Comparison of ENCODE assay signal across 21 mouse cellular contexts in the genomic region with DNA sequence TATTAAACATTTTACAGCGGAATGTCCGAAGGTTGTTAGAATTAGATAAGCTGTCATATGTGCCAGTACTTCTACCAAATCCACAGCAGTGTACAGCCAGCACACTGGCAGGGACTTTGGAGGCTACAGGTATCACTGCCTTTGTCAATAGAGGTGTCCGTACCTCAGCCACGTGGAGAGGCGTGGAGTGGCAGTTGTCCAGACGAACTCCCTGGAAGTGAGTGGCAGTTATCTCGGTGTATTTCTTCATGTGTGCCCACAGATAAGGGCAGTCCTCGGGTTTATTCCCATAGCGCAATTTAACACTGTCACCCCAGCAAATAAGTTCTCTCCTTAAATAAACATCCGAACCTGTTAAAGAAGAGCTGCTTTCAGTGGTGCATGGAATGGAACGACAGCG. TPM values are rescaled to one million over a fixed set of nuclear protein-coding genes. Genes with fewer than 3 reads are reported as not detected.
DNase-seq lines count a peak whose midpoint lies in the region; ATAC-seq and TF ChIP-seq lines count a peak whose summit lies in the region.
"Had no signal": no experiment of that assay in that cellular context is flagged by ENCODE, and none has a peak within 500 bp of the region (broad histone marks: within the 10 kb centered on the region; RNA-seq: fewer than 3 reads in every experiment).

No protein-coding gene starts in this region.

- H3K9me3 ChIP-seq in kidney, embryonic 14.5 days (ENCODE audit: control insufficient read depth, low read length) = no peaks in the 10 kb centered on the region
- H3K9me3 ChIP-seq: embryonic facial prominence, embryonic 13.5 days; forebrain, embryonic 12.5 days; G1E; hindbrain, embryonic 12.5 days had no signal

- peaks cover 40% of the 10 kb centered on the region; the same call in 1 of the 2 replicates for H3K36me3 ChIP-seq in kidney, embryonic 14.5 days (ENCODE audit: control insufficient read depth, insufficient read depth, low read length)
- H3K36me3 ChIP-seq in liver, adult 2 months (ENCODE audit: control insufficient read depth, insufficient read depth, low read length) = peaks cover 55% of the 10 kb centered on the region

- H3K4me1 ChIP-seq in kidney, embryonic 14.5 days (ENCODE audit: control insufficient read depth, insufficient read depth, low read length) = no peaks in the 10 kb centered on the region
- peaks cover 6% of the 10 kb centered on the region for H3K4me1 ChIP-seq in liver, adult 2 months (ENCODE audit: control insufficient read depth, insufficient read depth, low read length)
- H3K4me1 ChIP-seq: embryonic facial prominence, embryonic 13.5 days; forebrain, embryonic 12.5 days; hindbrain, embryonic 12.5 days had no signal

- H3K27ac ChIP-seq in kidney, embryonic 14.5 days (ENCODE audit: low read depth, low read length) = peak overlapping the region; percentile 48; the same call in 1 of the 2 replicates
- H3K27ac ChIP-seq in liver, adult 2 months (replicated peaks; ENCODE audit: insufficient read depth, low read depth, low read length) = peak overlapping the region; percentile 10; the same call in 1 of the 2 replicates
- H3K27ac ChIP-seq: embryonic facial prominence, embryonic 13.5 days; forebrain, embryonic 12.5 days; hindbrain, embryonic 12.5 days had no signal

- no peak overlapping the region for H3K4me2 ChIP-seq in kidney, embryonic 14.5 days (replicated peaks; ENCODE audit: low read depth, low read length)
- H3K4me2 ChIP-seq: embryonic facial prominence, embryonic 13.5 days; forebrain, embryonic 12.5 days; hindbrain, embryonic 12.5 days had no signal

- H3K4me3 ChIP-seq in kidney, embryonic 14.5 days (ENCODE audit: low read length) = no peak overlapping the region
- no peak overlapping the region for H3K4me3 ChIP-seq in liver, adult 2 months (ENCODE audit: insufficient read depth, low read depth, low read length)
- H3K4me3 ChIP-seq: embryonic facial prominence, embryonic 13.5 days; forebrain, embryonic 12.5 days; hindbrain, embryonic 12.5 days had no signal

- peak; percentile 50 for ATAC-seq in kidney, embryonic 14.5 days (ENCODE audit: low FRiP score, low TSS enrichment)
- ATAC-seq in megakaryocyte progenitor cell, adult 5-6 weeks (replicated peaks; ENCODE audit: poor library complexity) = peak; percentile 83
- ATAC-seq: CD4-positive, CD25-positive, alpha-beta regulatory T cell, adult 4 months; forebrain, embryonic 16.5 days had no signal

- H3K9ac ChIP-seq in kidney, embryonic 14.5 days (ENCODE audit: low read depth, low read length) = no peak overlapping the region
- no peak overlapping the region for H3K9ac ChIP-seq in liver, adult 2 months (ENCODE audit: low read depth, low read length)
- H3K9ac ChIP-seq: embryonic facial prominence, embryonic 13.5 days; forebrain, embryonic 12.5 days; hindbrain, embryonic 12.5 days had no signal

- no peak for TF ChIP-seq POLR2A in liver, adult 2 months (IDR thresholded peaks at IDR 0.05; ENCODE audit: extremely low read depth, insufficient read depth, low read length)

- WGBS in kidney, embryonic 14.5 days = 56% methylated on average over 12 of the region's 12 CpGs
- WGBS in liver, adult 2 months = 28% methylated on average over 12 of the region's 12 CpGs

- no peaks in the 10 kb centered on the region for H3K27me3 ChIP-seq in kidney, embryonic 14.5 days (ENCODE audit: control insufficient read depth, insufficient read depth, low read length)
- no peaks in the 10 kb centered on the region for H3K27me3 ChIP-seq in liver, adult 2 months (ENCODE audit: control insufficient read depth, insufficient read depth, low read length)
- H3K27me3 ChIP-seq: embryonic facial prominence, embryonic 13.5 days; forebrain, embryonic 12.5 days; hindbrain, embryonic 12.5 days had no signal

- no peaks in the 10 kb centered on the region for H3K79me2 ChIP-seq in liver, adult 2 months (ENCODE audit: control insufficient read depth, insufficient read depth, low read length)

- peak; percentile 12 for DNase-seq in adrenal gland, adult 2 months
- DNase-seq in adrenal gland, postnatal 4 days (ENCODE audit: low spot score in 2 of 2) = no peak
- no peak for DNase-seq in kidney, postnatal 14 days
- DNase-seq in liver, adult 2 months (ENCODE audit: extremely low read depth, low read depth, low spot score) = peak; percentile 99
- no peak for DNase-seq in liver
- no peak for DNase-seq in urinary bladder, adult 2 months (ENCODE audit: low spot score)
- DNase-seq: adrenal gland, postnatal 10 days; B cell, adult 2 months; cerebellum, adult 11-12 months; cerebellum, adult 9-10 months; cerebellum, postnatal 36 days; heart, postnatal 10 days; heart, postnatal 4 days had no signal

- TF ChIP-seq CTCF in liver, adult 2 months (IDR thresholded peaks at IDR 0.05; ENCODE audit: low read depth, low read length) = no peak

RNA-seq across cellular contexts. Expression of a gene that starts 23.7 kb away (rescaled TPM):
- total RNA-seq in adrenal gland, adult 2 months (2021) = 10 to 100 TPM; 53.8 to 54.6 TPM
- polyA plus RNA-seq in adrenal gland, adult 2 months (2012; rRNA removed) = 9.7 and 9.8 TPM in 2 replicates
- total RNA-seq in adrenal gland, postnatal 4 days (2021) = 10 to 100 TPM; 38.6 to 42.9 TPM
- 13.0 and 22.2 TPM in 2 replicates for polyA plus RNA-seq in kidney, embryonic 14.5 days (2014; fragmentation: Nextera tagmentation; extraction: Ambion mirVana)
- total RNA-seq in liver, adult 2 months (2014; rRNA removed) = 33.7 and 38.5 TPM in 2 replicates
- polyA plus RNA-seq in liver, adult 2 months (2012; rRNA removed) = 12.0 and 12.1 TPM in 2 replicates
- total RNA-seq in megakaryocyte progenitor cell, adult 5-6 weeks (2015) = 12.8 and 15.5 TPM in 2 replicates
- 10.4 and 14.0 TPM in 2 replicates for total RNA-seq in megakaryocyte progenitor cell, adult 5-6 weeks (2017)
- polyA plus RNA-seq in urinary bladder, adult 2 months (2012; rRNA removed) = 17.3 and 27.2 TPM in 2 replicates

Comparison
In these comparisons a context has a peak if more than half of its experiments do, and no peak if none do; other contexts are left out.
1. DNase-seq: peak in adrenal gland, adult 2 months (single experiment) and liver, adult 2 months (single experiment); none in adrenal gland, postnatal 4 days (0 of 2), kidney, postnatal 14 days (single experiment), liver (single experiment) and urinary bladder, adult 2 months (single experiment).